Mouse (Mus musculus) brain, embryonic 14.5 days (tissue): ENCODE measurements around the gene Anxa8.

Source experiments
- CTCF ChIP-seq: fragments of 200-500 bp; IDR thresholded peaks from 2 replicates; pipeline ENCODE4 v1.5.1; 2012; ENCODE audit warnings: inconsistent platforms, mild to moderate bottlenecking, moderate library complexity, borderline replicate concordance; ENCODE audit not compliant: insufficient read depth, insufficient read length; ENCODE audit errors: extremely low read depth
- POLR2A ChIP-seq: fragments of 200-500 bp; IDR thresholded peaks from 2 replicates; pipeline ENCODE4 v1.6.1; 2012; ENCODE audit warnings: mild to moderate bottlenecking, inconsistent platforms, borderline replicate concordance; ENCODE audit not compliant: poor library complexity, insufficient read depth, insufficient read length, severe bottlenecking; ENCODE audit errors: extremely low read depth

DNA sequence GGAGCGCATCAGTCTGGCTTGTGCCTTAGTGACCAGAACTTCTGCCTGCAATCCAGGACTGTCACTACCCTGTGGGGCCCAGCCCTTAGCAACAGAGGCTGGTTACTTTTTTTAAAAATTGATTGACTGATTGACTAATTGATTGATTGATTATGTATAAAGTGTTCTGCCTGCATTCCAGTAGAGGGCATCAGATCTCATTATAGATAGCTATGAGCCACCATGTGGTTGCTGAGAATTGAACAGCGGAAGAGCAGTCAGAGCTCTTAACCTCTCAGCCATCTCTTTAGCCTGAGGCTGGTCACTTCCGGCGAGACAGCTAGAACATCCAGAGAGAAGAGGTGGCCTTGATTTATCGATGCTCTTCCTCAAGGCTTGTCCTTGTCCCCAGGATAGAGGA, 8.6 kb upstream of the Anxa8 start:
- no peak for TF ChIP-seq CTCF
- TF ChIP-seq POLR2A = no peak
